ENCODE assay signal across 9 mouse cellular contexts in genomic region chr10:14055533-14055981, GRCm38 (mm10).
DNase-seq lines count a peak whose midpoint lies in the region; ATAC-seq lines count a peak whose summit lies in the region.
"Had no signal": no experiment of that assay in that cellular context is flagged by ENCODE, and none has a peak within 500 bp of the region (broad histone marks: within the 10 kb centered on the region; RNA-seq: fewer than 3 reads in every experiment).

No protein-coding gene starts in this region.

- ATAC-seq in frontal cortex, adult (ENCODE audit: low TSS enrichment), result peak; percentile 21
- ATAC-seq in heart, embryonic 16.5 days (replicated peaks; ENCODE audit: extremely low read depth, insufficient read depth, low FRiP score), result peak; percentile 57
- ATAC-seq in erythroid progenitor cell, adult 5-6 weeks (replicated peaks; ENCODE audit: low FRiP score, poor library complexity, severe bottlenecking), result no peak

- WGBS in heart, embryonic 16.5 days, result 18% methylated on average over 9 of the region's 9 CpGs
- WGBS in macrophage (ENCODE audit: missing documents), result 63% methylated on average over 9 of the region's 9 CpGs

- H3K79me2 ChIP-seq in macrophage (ENCODE audit: inconsistent target), result no peaks in the 10 kb centered on the region

- no peaks in the 10 kb centered on the region for H3K9me3 ChIP-seq in heart, embryonic 16.5 days (replicated peaks; ENCODE audit: control insufficient read depth, low read length)
- H3K9me3 ChIP-seq: G1E had no signal

- H3K36me3 ChIP-seq in heart, embryonic 16.5 days (ENCODE audit: control insufficient read depth, insufficient read depth), result no peaks in the 10 kb centered on the region
- no peaks in the 10 kb centered on the region for H3K36me3 ChIP-seq in macrophage (ENCODE audit: inconsistent target)
- H3K36me3 ChIP-seq: G1E had no signal

- H3K4me3 ChIP-seq in heart, embryonic 16.5 days (ENCODE audit: low read length), result no peak overlapping the region
- no peak overlapping the region for H3K4me3 ChIP-seq in macrophage (ENCODE audit: inconsistent target)

- H3K27me3 ChIP-seq in heart, embryonic 16.5 days (ENCODE audit: control insufficient read depth, insufficient read depth, low read length), result no peaks in the 10 kb centered on the region

- peaks cover 34% of the 10 kb centered on the region for H3K4me1 ChIP-seq in heart, embryonic 16.5 days (ENCODE audit: control insufficient read depth, insufficient read depth, low read length)

- peak overlapping the region; percentile 25 for H3K4me2 ChIP-seq in heart, embryonic 16.5 days (ENCODE audit: low read depth, low read length)

- H3K27ac ChIP-seq in heart, embryonic 16.5 days (ENCODE audit: low read length), result peak overlapping the region; percentile 72
- 0 out of 2 replicates have a peak overlapping the region, but pooled peaks have one; percentile 1 for H3K27ac ChIP-seq in macrophage

- H3K9ac ChIP-seq in heart, embryonic 16.5 days (ENCODE audit: low read length), result peak overlapping the region; percentile 4

- no peak for DNase-seq in frontal cortex, postnatal 36 days (ENCODE audit: low spot score in 2 of 2)
- peak; percentile 38 to 39 for DNase-seq in B cell, adult 2 months
- peak; percentile 57 to 74 for DNase-seq in cerebellum, postnatal 36 days
- DNase-seq in thymus, postnatal 10 days (ENCODE audit: low spot score in 2 of 2), result no peak

Comparison
In these comparisons a context has a peak if more than half of its experiments do, and no peak if none do; other contexts are left out.
1. DNase-seq: peak in B cell, adult 2 months (2 of 2) and cerebellum, postnatal 36 days (2 of 2); none in frontal cortex, postnatal 36 days (0 of 2) and thymus, postnatal 10 days (0 of 2).